ENCODE assay signal across 12 mouse cellular contexts in genomic region chr19:10810176-10810492, GRCm38 (mm10). TPM values are rescaled to one million over a fixed set of nuclear protein-coding genes. Genes with fewer than 3 reads are reported as not detected.
DNase-seq lines count a peak whose midpoint lies in the region; ATAC-seq and TF ChIP-seq lines count a peak whose summit lies in the region.
"Had no signal": no experiment of that assay in that cellular context is flagged by ENCODE, and none has a peak within 500 bp of the region (broad histone marks: within the 10 kb centered on the region; RNA-seq: fewer than 3 reads in every experiment).

No protein-coding gene starts in this region.

- H3K27ac ChIP-seq in layer of hippocampus, adult 2 months, result peak overlapping the region; percentile 86
- H3K27ac ChIP-seq: embryonic facial prominence, embryonic 12.5 days; neural tube, embryonic 13.5 days had no signal

- TF ChIP-seq CTCF in layer of hippocampus, adult 2 months (conservative IDR thresholded peaks at IDR 0.05), result no peak

- DNase-seq in cerebellum, postnatal 10 days, result peak; percentile 59 to 69
- no peak for DNase-seq in cerebellum, postnatal 36 days
- no peak for DNase-seq in layer of hippocampus, adult 2 months (ENCODE audit: low spot score in 2 of 2)
- no peak for DNase-seq in layer of hippocampus, postnatal 14 days (ENCODE audit: low spot score in 2 of 2)
- DNase-seq in induced T-regulatory cell, adult 2 months (ENCODE audit: low read depth), result peak; percentile 25
- DNase-seq in lung, postnatal 36 days, result peak; percentile 62
- DNase-seq: cerebellum, adult 18-20 months had no signal

- ATAC-seq in frontal cortex, adult (ENCODE audit: low TSS enrichment), result no peak
- no peak for ATAC-seq in monocyte, adult 5-6 weeks (replicated peaks; ENCODE audit: insufficient number of reproducible peaks, low FRiP score, low TSS enrichment, poor library complexity, severe bottlenecking)
- ATAC-seq: Patski had no signal

- H3K4me3 ChIP-seq in layer of hippocampus, adult 2 months, result no peak overlapping the region
- H3K4me3 ChIP-seq: embryonic facial prominence, embryonic 12.5 days; neural tube, embryonic 13.5 days had no signal

RNA-seq across cellular contexts. Expression of gene Cd6, which starts 19.7 kb away (rescaled TPM):
- total RNA-seq in layer of hippocampus, adult 2 months (2021), result under 1 TPM in 1 of 2 experiments, not detected in 1; 0.32 TPM
- under 1 TPM; 0.14 to 0.41 TPM for total RNA-seq in layer of hippocampus, postnatal 14 days (2021)
- total RNA-seq in monocyte, adult 5-6 weeks (2017), result 1.8 to 3.3 TPM (median 2.2 TPM) in 3 replicates

RNA-seq across cellular contexts. Expression of gene Slc15a3, which starts 29.4 kb away (rescaled TPM):
- 1 to 10 TPM; 1.3 TPM for total RNA-seq in layer of hippocampus, adult 2 months (2021)
- total RNA-seq in layer of hippocampus, postnatal 14 days (2021), result 1 to 10 TPM; 1.8 to 3.0 TPM
- total RNA-seq in monocyte, adult 5-6 weeks (2017), result 23.9 to 28.8 TPM (median 26.8 TPM) in 3 replicates

RNA-seq across cellular contexts. Expression of gene Tmem132a, which starts 59.6 kb away (rescaled TPM):
- 100 to 1,000 TPM; 168 to 171 TPM for total RNA-seq in layer of hippocampus, adult 2 months (2021)
- 100 to 1,000 TPM; 221 to 224 TPM for total RNA-seq in layer of hippocampus, postnatal 14 days (2021)
- total RNA-seq in monocyte, adult 5-6 weeks (2017), result 0.58 TPM in 1 of 3 replicates, not detected in the others

Comparison
In these comparisons a context has a peak if more than half of its experiments do, and no peak if none do; other contexts are left out.
1. DNase-seq: peak in cerebellum, postnatal 10 days (2 of 2), induced T-regulatory cell, adult 2 months (single experiment) and lung, postnatal 36 days (single experiment); none in cerebellum, postnatal 36 days (0 of 2), layer of hippocampus, adult 2 months (0 of 2) and layer of hippocampus, postnatal 14 days (0 of 2).
2. RNA of gene Tmem132a, which starts 59.6 kb away (total RNA-seq): 221 to 224 TPM in layer of hippocampus, postnatal 14 days and 168 to 171 TPM in layer of hippocampus, adult 2 months; 0.58 TPM in monocyte, adult 5-6 weeks; every median in the first group is over 100 times any median in the second.